Mouse (Mus musculus) thymus, adult 2 months (tissue): ENCODE results near the gene Efemp2. TPM values are rescaled to one million over a fixed set of nuclear protein-coding genes. Genes with fewer than 3 reads are reported as not detected.

Experiments used
- DNase-seq: peaks from one replicate; pipeline ENCODE4 v3.0.0; 2021
- H3K27ac ChIP-seq: fragments of 200-500 bp; 2 replicates; pipeline ENCODE4 v1.5.1; 2012; ENCODE audit warnings: low read length, control low read depth; ENCODE audit not compliant: control insufficient read depth, insufficient read depth
- H3K27me3 ChIP-seq: fragments of 200-500 bp; 2 replicates; pipeline ENCODE4 v1.6.1; 2012; ENCODE audit warnings: mild to moderate bottlenecking, low read length, moderate library complexity, mixed read lengths; ENCODE audit not compliant: control insufficient read depth, insufficient read depth
- H3K36me3 ChIP-seq: fragments of 200-500 bp; 2 replicates; pipeline ENCODE4 v1.6.1; 2012; ENCODE audit warnings: mild to moderate bottlenecking, low read length, moderate library complexity; ENCODE audit not compliant: control insufficient read depth, insufficient read depth
- H3K4me1 ChIP-seq: fragments of 200-500 bp; replicated peaks from 2 replicates; pipeline ENCODE4 v1.6.1; 2012; ENCODE audit warnings: low read length; ENCODE audit not compliant: control insufficient read depth, insufficient read depth
- H3K4me3 ChIP-seq: fragments of 200-500 bp; 2 replicates; pipeline ENCODE4 v1.5.1; 2012; ENCODE audit warnings: mild to moderate bottlenecking, low read length, control low read depth, moderate library complexity; ENCODE audit not compliant: control insufficient read depth, insufficient read depth
- CTCF ChIP-seq: fragments of 200-500 bp; IDR thresholded peaks from 2 replicates; pipeline ENCODE4 v1.5.1; 2012; ENCODE audit warnings: mild to moderate bottlenecking, control low read depth, low read length, moderate library complexity, borderline replicate concordance; ENCODE audit not compliant: control insufficient read depth, poor library complexity, insufficient read depth; ENCODE audit errors: extremely low read depth
- POLR2A ChIP-seq: fragments of 200-500 bp; IDR thresholded peaks from 2 replicates; pipeline ENCODE4 v1.6.1; 2012; ENCODE audit warnings: mild to moderate bottlenecking, low read length, control low read depth, moderate library complexity; ENCODE audit not compliant: control insufficient read depth, poor library complexity, insufficient read depth; ENCODE audit errors: extremely low read depth
- WGBS: fragments of 180-500 bp; shearing (Covaris S2); methylation state at CpG from one replicate; pipeline ENCODE4 v1.1.7; 2018; 5-methylcytosine and 5-hydroxymethylcytosine counted together
- polyA plus RNA-seq: library from polyadenylated mRNA; depleted of rRNA; stranded (reverse); fragments of >200 nt; gene quantifications from 2 replicates; pipeline ENCODE4 v1.2.3, GENCODE M21; 2012

The Efemp2 gene
- polyA plus RNA-seq, 1 experiment = 21.6 TPM

GRCm38 (mm10) chr19:5500330-5500875 lies 26.6 kb downstream of the Efemp2 start:
- Histone ChIP-seq H3K4me3 (no peak overlapping the region), H3K27ac (no peak overlapping the region), H3K36me3 (peaks cover 27% of the 10 kb centered on the region), H3K27me3 (no peaks in the 10 kb centered on the region), H3K4me1 (no peaks in the 10 kb centered on the region)
- WGBS = 92% methylated on average over 2 of the region's 2 CpGs
- TF ChIP-seq POLR2A = no peak
- TF ChIP-seq CTCF = no peak
- no peak for DNase-seq

- Histone ChIP-seq H3K27me3 (no peaks in the 10 kb centered on the region), H3K4me3 (no peak within 1 kb of the TSS), H3K36me3 (no peaks in the 10 kb centered on the region), H3K4me1 (no peaks in the 10 kb centered on the region), H3K27ac (no peak within 1 kb of the TSS)
- no peak for DNase-seq
- 95% methylated on average over 17 of the region's 17 CpGs for WGBS
- TF ChIP-seq CTCF = no peak
- no peak for TF ChIP-seq POLR2A
Measured at GRCm38 (mm10) chr19:5503687-5504086, 29.9 kb downstream of the Efemp2 start, which contains the start of gene 1700020D05Rik. Gene 1700020D05Rik (minus strand): TSS chr19:5503787.

GRCm38 (mm10) chr19:5510031-5511026 lies 36.6 kb downstream of the Efemp2 start, which contains the start of gene Snx32:
Gene Snx32 (minus strand): TSS chr19:5510538.
- TF ChIP-seq POLR2A = no peak
- TF ChIP-seq CTCF = no peak
- Histone ChIP-seq H3K27ac (peak within 1 kb of the TSS; percentile 31), H3K4me3 (peak within 1 kb of the TSS; percentile 59), H3K36me3 (no peaks in the 10 kb centered on the region), H3K27me3 (no peaks in the 10 kb centered on the region), H3K4me1 (peaks cover 28% of the 10 kb centered on the region)
- WGBS = 3% methylated on average over 46 of the region's 47 CpGs
- peak; percentile 96 for DNase-seq

GRCm38 (mm10) chr19:5511074-5511632 lies 37.4 kb downstream of the Efemp2 start:
- Histone ChIP-seq H3K27me3 (no peaks in the 10 kb centered on the region), H3K4me3 (peak overlapping the region; percentile 59), H3K27ac (peak overlapping the region; percentile 31; the same call in 1 of the 2 replicates), H3K36me3 (no peaks in the 10 kb centered on the region), H3K4me1 (peaks cover 28% of the 10 kb centered on the region)
- TF ChIP-seq CTCF (no peak), POLR2A (no peak)
- no peak for DNase-seq
- WGBS = 15% methylated on average over 15 of the region's 15 CpGs

- DNase-seq = no peak
- no peak overlapping the region for H3K27ac ChIP-seq
- no peak overlapping the region for H3K4me3 ChIP-seq
- no peaks in the 10 kb centered on the region for H3K27me3 ChIP-seq
- H3K36me3 ChIP-seq = no peaks in the 10 kb centered on the region
- H3K4me1 ChIP-seq = peaks cover 28% of the 10 kb centered on the region
- 10% methylated on average over 12 of the region's 12 CpGs for WGBS
- TF ChIP-seq CTCF (no peak), POLR2A (no peak)
Measured at GRCm38 (mm10) chr19:5512091-5513004, 38.6 kb downstream of the Efemp2 start.
